Mouse (Mus musculus) embryonic fibroblast, embryonic 13.5 days (primary cell): ENCODE data around the gene Orm3. TPM values are rescaled to one million over a fixed set of nuclear protein-coding genes. Genes with fewer than 3 reads are reported as not detected.
A peak's percentile ranks its signal among the peaks of the same experiment; 100 is the strongest.

Experiments used
- H3K27ac ChIP-seq: 2 replicates; pipeline ENCODE4 v1.5.1; 2012; ENCODE audit warnings: low read length, control low read depth, inconsistent platforms; ENCODE audit not compliant: insufficient read depth
- H3K4me1 ChIP-seq: 2 replicates; pipeline ENCODE4 v1.6.1; 2011; ENCODE audit warnings: low read length; ENCODE audit not compliant: control insufficient read depth, insufficient read depth
- H3K4me3 ChIP-seq: 2 replicates; pipeline ENCODE4 v1.5.1; 2011; ENCODE audit warnings: mild to moderate bottlenecking, control low read depth, low read length; ENCODE audit not compliant: insufficient read depth
- CTCF ChIP-seq: IDR thresholded peaks from 2 replicates; pipeline ENCODE4 v1.5.1; 2011; ENCODE audit warnings: mild to moderate bottlenecking, control low read depth, low read length, moderate library complexity, borderline replicate concordance; ENCODE audit not compliant: insufficient read depth
- POLR2A ChIP-seq: IDR thresholded peaks from 2 replicates; pipeline ENCODE4 v1.6.1; 2011; ENCODE audit warnings: low read depth, mild to moderate bottlenecking, control low read depth, low read length, moderate library complexity
- polyA plus RNA-seq: library from polyadenylated mRNA; stranded (reverse); fragments of >200 nt; gene quantifications from 2 replicates; pipeline ENCODE4 v1.2.4, GENCODE M21; 2011; ENCODE audit warnings: low read depth; ENCODE audit not compliant: missing spikeins, insufficient read length

Gene Orm3
- polyA plus RNA-seq, 1 experiment: not detected

- Histone ChIP-seq H3K27ac (peak overlapping the region; percentile 84), H3K4me3 (no peak overlapping the region), H3K4me1 (peaks cover 29% of the 10 kb centered on the region)
- TF ChIP-seq POLR2A: no peak
- no peak for TF ChIP-seq CTCF
Measured at GRCm38 (mm10) chr4:63400541-63401306, 44.8 kb downstream of the Orm3 start.

- no peak for TF ChIP-seq POLR2A
- no peak for TF ChIP-seq CTCF
- peaks cover 29% of the 10 kb centered on the region for H3K4me1 ChIP-seq
- H3K4me3 ChIP-seq: no peak overlapping the region
- peak overlapping the region; percentile 17 for H3K27ac ChIP-seq
Measured at GRCm38 (mm10) chr4:63401620-63402019, 45.7 kb downstream of the Orm3 start.

- Histone ChIP-seq H3K4me1 (peaks cover 29% of the 10 kb centered on the region), H3K4me3 (no peak overlapping the region), H3K27ac (peak overlapping the region; percentile 72; the same call in 1 of the 2 replicates)
- no peak for TF ChIP-seq POLR2A
- TF ChIP-seq CTCF: no peak
Measured at GRCm38 (mm10) chr4:63402056-63402455, 46.1 kb downstream of the Orm3 start.

GRCm38 (mm10) chr4:63402558-63402957 is 46.6 kb downstream of the Orm3 start:
- Histone ChIP-seq H3K4me1 (peaks cover 29% of the 10 kb centered on the region), H3K27ac (peak overlapping the region; percentile 72), H3K4me3 (peak overlapping the region; percentile 1; the same call in 1 of the 2 replicates)
- TF ChIP-seq CTCF: no peak
- TF ChIP-seq POLR2A: no peak

- TF ChIP-seq CTCF: no peak
- peak; percentile 70 for TF ChIP-seq POLR2A
- Histone ChIP-seq H3K4me1 (peaks cover 26% of the 10 kb centered on the region), H3K4me3 (peak within 1 kb of the TSS; percentile 1; the same call in 1 of the 2 replicates), H3K27ac (peak within 1 kb of the TSS; percentile 72)
Measured at GRCm38 (mm10) chr4:63403040-63403959, 47.3 kb downstream of the Orm3 start, which contains the start of gene Akna. Gene Akna (minus strand): TSS chr4:63403354.

GRCm38 (mm10) chr4:63404205-63404604 is 48.2 kb downstream of the Orm3 start:
- TF ChIP-seq CTCF (no peak), POLR2A (no peak)
- Histone ChIP-seq H3K4me3 (no peak overlapping the region), H3K27ac (no peak overlapping the region), H3K4me1 (peaks cover 21% of the 10 kb centered on the region)

GRCm38 (mm10) chr4:63405051-63405450 is 49.1 kb downstream of the Orm3 start:
- Histone ChIP-seq H3K27ac (no peak overlapping the region), H3K4me3 (no peak overlapping the region), H3K4me1 (peaks cover 21% of the 10 kb centered on the region)
- TF ChIP-seq CTCF (no peak), POLR2A (no peak)

- TF ChIP-seq POLR2A: no peak
- no peak for TF ChIP-seq CTCF
- Histone ChIP-seq H3K27ac (no peak overlapping the region), H3K4me3 (no peak overlapping the region), H3K4me1 (peaks cover 19% of the 10 kb centered on the region)
Measured at GRCm38 (mm10) chr4:63405683-63406082, 49.7 kb downstream of the Orm3 start.

GRCm38 (mm10) chr4:63408247-63408646 is 52.3 kb downstream of the Orm3 start:
- TF ChIP-seq CTCF (no peak), POLR2A (no peak)
- no peak overlapping the region for H3K4me3 ChIP-seq
- H3K4me1 ChIP-seq: peaks cover 8% of the 10 kb centered on the region
- no peak overlapping the region for H3K27ac ChIP-seq

- TF ChIP-seq CTCF (peak; percentile 72; the same call in 1 of the 2 replicates), POLR2A (peak; percentile 37; the same call in 1 of the 2 replicates)
- H3K4me3 ChIP-seq: 0 out of 2 replicates have a peak overlapping the region, but pooled peaks have one; percentile 61
- peaks cover 4% of the 10 kb centered on the region for H3K4me1 ChIP-seq
- peak overlapping the region; percentile 77 for H3K27ac ChIP-seq
Measured at GRCm38 (mm10) chr4:63408649-63409048, 52.7 kb downstream of the Orm3 start.

Other genes with a start within 250 kb of the Orm3 start
- gene Ambp, start 201.4 kb upstream of the Orm3 start, polyA plus RNA-seq: not detected in 2 replicates
- not detected in 2 replicates for gene Kif12, start 184.0 kb upstream of the Orm3 start, polyA plus RNA-seq
- gene Col27a1, start 142.2 kb upstream of the Orm3 start, polyA plus RNA-seq: 11.8 and 18.2 TPM in 2 replicates
- not detected in 2 replicates for gene Orm1, start 11.6 kb upstream of the Orm3 start, polyA plus RNA-seq
- not detected in 2 replicates for gene Orm2, start 6.3 kb downstream of the Orm3 start, polyA plus RNA-seq
- 4.0 and 6.7 TPM in 2 replicates for gene Akna, start 47.2 kb downstream of the Orm3 start, polyA plus RNA-seq
- gene Whrn, start 139.8 kb downstream of the Orm3 start, polyA plus RNA-seq: 6.1 and 7.5 TPM in 2 replicates
- gene Atp6v1g1, start 188.6 kb downstream of the Orm3 start, polyA plus RNA-seq: 181 and 213 TPM in 2 replicates
- 4.8 and 5.2 TPM in 2 replicates for gene Tmem268, start 202.6 kb downstream of the Orm3 start, polyA plus RNA-seq
- not detected in 2 replicates for gene Gm11213, start 249.1 kb downstream of the Orm3 start, polyA plus RNA-seq